Mouse (Mus musculus): Measurements from ENCODE around the gene Nmnat3.

DNA sequence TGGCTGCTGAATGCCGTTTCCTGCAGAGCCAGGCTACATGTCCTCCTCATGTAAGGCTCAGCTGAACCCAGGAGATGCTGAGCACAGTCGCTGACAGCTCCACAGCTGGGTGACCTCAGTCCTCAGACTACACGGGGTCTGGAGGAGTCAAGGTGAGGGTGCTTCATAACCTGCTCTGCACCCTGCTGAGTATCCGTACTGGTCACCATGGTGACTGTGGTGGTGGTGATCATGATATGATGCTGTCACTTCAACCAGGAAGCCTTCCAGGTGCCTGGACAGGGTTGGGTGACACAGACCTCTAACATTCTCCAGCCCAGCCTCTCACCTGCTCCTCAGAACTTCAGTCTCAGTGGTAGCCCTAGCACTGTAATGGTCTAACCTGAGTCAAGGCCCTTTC, 150.6 kb downstream of the Nmnat3 start:
- no peak for TF ChIP-seq ZC3H11A (IDR thresholded peaks at IDR 0.05; ENCODE audit: borderline replicate concordance, low read depth, low read length)
- no peak for TF ChIP-seq HCFC1 (IDR thresholded peaks at IDR 0.05; ENCODE audit: borderline replicate concordance, insufficient read depth, low read length)
- TF ChIP-seq ZNF384 (IDR thresholded peaks at IDR 0.05; ENCODE audit: low read depth, low read length) = no peak
- TF ChIP-seq MAFK (IDR thresholded peaks at IDR 0.05; ENCODE audit: insufficient read depth, low read depth, low read length) = no peak
- TF ChIP-seq CHD2 (IDR thresholded peaks at IDR 0.05; ENCODE audit: low read depth, low read length) = no peak
